Mouse (Mus musculus) myocyte (in vitro differentiated cells): ENCODE measurements around the gene Mgrn1.

ENCODE experiments used
- CEBPB ChIP-seq: IDR thresholded peaks from 2 replicates; pipeline ENCODE4 v1.6.1; 2011; ENCODE audit warnings: mild to moderate bottlenecking, moderate library complexity; ENCODE audit not compliant: poor library complexity, insufficient read depth, severe bottlenecking
- E2F4 ChIP-seq: IDR thresholded peaks from one replicate; pipeline ENCODE4 v1.6.1; 2011; ENCODE audit warnings: mild to moderate bottlenecking, control low read depth, moderate library complexity; ENCODE audit not compliant: insufficient read depth
- MAX ChIP-seq: IDR thresholded peaks from one replicate; pipeline ENCODE4 v1.6.1; 2011; ENCODE audit warnings: low read depth, mild to moderate bottlenecking, control low read depth
- MYOD1 ChIP-seq, 3 experiments: IDR thresholded peaks; one replicate each; pipeline ENCODE4 v1.6.1; 2011; ENCODE audit warnings: control low read depth in 2 of 3, low read depth in 2 of 3, mild to moderate bottlenecking in 2 of 3, moderate library complexity in 1 of 3; ENCODE audit not compliant: insufficient read length in 2 of 3, control insufficient read depth in 1 of 3
- MYOG ChIP-seq, 3 experiments: IDR thresholded peaks; one replicate each; pipeline ENCODE4 v1.6.1; 2011; ENCODE audit warnings: control low read depth in 2 of 3, low read depth in 2 of 3, mild to moderate bottlenecking in 2 of 3; ENCODE audit not compliant: insufficient read length in 2 of 3, control insufficient read depth in 1 of 3, insufficient read depth in 1 of 3
- POLR2A ChIP-seq: IDR thresholded peaks from one replicate; pipeline ENCODE4 v1.6.1; 2011; ENCODE audit warnings: low read depth, mild to moderate bottlenecking, control low read depth, moderate library complexity; ENCODE audit not compliant: insufficient read length
- POLR2AphosphoS2 ChIP-seq: IDR thresholded peaks from one replicate; pipeline ENCODE4 v1.6.1; 2011; ENCODE audit warnings: low read depth, control low read depth; ENCODE audit not compliant: insufficient read length
- REST ChIP-seq: IDR thresholded peaks from one replicate; pipeline ENCODE4 v1.6.1; 2011; ENCODE audit warnings: mild to moderate bottlenecking, control low read depth, moderate library complexity; ENCODE audit not compliant: insufficient read depth, insufficient read length
- TCF12 ChIP-seq: IDR thresholded peaks from one replicate; pipeline ENCODE4 v1.6.1; 2011; ENCODE audit warnings: mild to moderate bottlenecking, control low read depth; ENCODE audit not compliant: poor library complexity, insufficient read depth, severe bottlenecking
- USF1 ChIP-seq: IDR thresholded peaks from one replicate; pipeline ENCODE4 v1.6.1; 2011; ENCODE audit warnings: low read depth, mild to moderate bottlenecking, control low read depth, moderate library complexity

GRCm38 (mm10) chr16:4979755-4980380 is 93.8 kb downstream of the Mgrn1 start:
- no peak for TF ChIP-seq POLR2A
- no peak for TF ChIP-seq E2F4
- no peak for TF ChIP-seq MAX
- no peak for TF ChIP-seq MYOD1 (IDR thresholded peaks at IDR 0.05; ENCODE audit: control insufficient read depth in 1 of 3, insufficient read length in 2 of 3, low read depth in 2 of 3)
- TF ChIP-seq CEBPB: no peak
- TF ChIP-seq POLR2AphosphoS2: no peak
- TF ChIP-seq TCF12: no peak
- no peak for TF ChIP-seq MYOG (IDR thresholded peaks at IDR 0.05; ENCODE audit: control insufficient read depth in 1 of 3, insufficient read depth in 1 of 3, insufficient read length in 2 of 3, low read depth in 2 of 3)
- TF ChIP-seq USF1: no peak
- no peak for TF ChIP-seq REST
